ENCODE assay signal across 20 mouse cellular contexts in the genomic region with DNA sequence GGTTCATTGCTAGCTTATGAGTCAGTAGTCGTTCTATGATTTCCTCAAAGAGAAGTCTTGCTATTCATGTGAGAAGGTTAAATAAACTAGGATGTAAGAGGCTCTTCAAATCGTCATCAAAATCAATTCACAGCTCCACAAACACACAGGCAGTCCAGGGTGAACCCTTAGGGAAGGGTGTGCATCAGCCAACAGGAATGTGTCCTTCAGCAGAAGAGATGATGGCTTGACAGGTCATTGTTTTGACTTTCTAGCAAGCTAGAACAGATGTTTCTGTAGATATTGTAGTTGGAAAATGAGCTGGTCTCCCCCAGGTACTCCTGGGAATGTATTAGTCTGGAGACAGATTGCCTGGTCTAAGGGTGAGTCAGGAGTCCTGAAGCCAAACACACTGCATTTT.
DNase-seq lines count a peak whose midpoint lies in the region; ATAC-seq and TF ChIP-seq lines count a peak whose summit lies in the region.
"Had no signal": no experiment of that assay in that cellular context is flagged by ENCODE, and none has a peak within 500 bp of the region (broad histone marks: within the 10 kb centered on the region; RNA-seq: fewer than 3 reads in every experiment).

No protein-coding gene starts in this region.

- WGBS in heart, postnatal 0 days = 8% methylated on average over 2 of the region's 2 CpGs
- 75% methylated on average over 2 of the region's 2 CpGs for WGBS in midbrain, embryonic 14.5 days

- no peaks in the 10 kb centered on the region for H3K79me2 ChIP-seq in C2C12 (ENCODE audit: control insufficient read depth, insufficient read depth)

- no peak for TF ChIP-seq CTCF in heart, postnatal 0 days (IDR thresholded peaks at IDR 0.05; ENCODE audit: low read depth)
- no peak for TF ChIP-seq CTCF in C2C12 (IDR thresholded peaks at IDR 0.05; ENCODE audit: control insufficient read depth, insufficient read depth, insufficient read length)

- H3K4me2 ChIP-seq in heart, postnatal 0 days (ENCODE audit: low read depth, low read length) = no peak overlapping the region
- no peak overlapping the region for H3K4me2 ChIP-seq in midbrain, embryonic 14.5 days (ENCODE audit: low read length)
- H3K4me2 ChIP-seq: embryonic facial prominence, embryonic 12.5 days; forebrain, embryonic 13.5 days; hindbrain, embryonic 15.5 days had no signal

- no peaks in the 10 kb centered on the region for H3K9me3 ChIP-seq in heart, postnatal 0 days (replicated peaks; ENCODE audit: control insufficient read depth, low read length)
- no peaks in the 10 kb centered on the region for H3K9me3 ChIP-seq in midbrain, embryonic 14.5 days (ENCODE audit: control insufficient read depth, low read length)
- H3K9me3 ChIP-seq: embryonic facial prominence, embryonic 12.5 days; forebrain, embryonic 13.5 days; heart, embryonic 10.5 days; hindbrain, embryonic 15.5 days had no signal

- no peak for TF ChIP-seq EP300 in heart, postnatal 0 days (IDR thresholded peaks at IDR 0.05; ENCODE audit: low read depth)

- no peak overlapping the region for H3K9ac ChIP-seq in heart, postnatal 0 days (replicated peaks; ENCODE audit: low read depth, low read length)
- H3K9ac ChIP-seq in midbrain, embryonic 14.5 days (replicated peaks; ENCODE audit: low read length) = no peak overlapping the region
- H3K9ac ChIP-seq: embryonic facial prominence, embryonic 12.5 days; forebrain, embryonic 13.5 days; forebrain, postnatal 0 days; hindbrain, embryonic 15.5 days had no signal

- H3K4me1 ChIP-seq in heart, postnatal 0 days (ENCODE audit: control insufficient read depth, insufficient read depth) = no peaks in the 10 kb centered on the region
- no peaks in the 10 kb centered on the region for H3K4me1 ChIP-seq in midbrain, embryonic 14.5 days (ENCODE audit: control insufficient read depth, insufficient read depth, low read length)
- H3K4me1 ChIP-seq: embryonic facial prominence, embryonic 12.5 days; forebrain, embryonic 13.5 days; heart, embryonic 10.5 days; hindbrain, embryonic 15.5 days had no signal

- no peaks in the 10 kb centered on the region for H3K79me3 ChIP-seq in C2C12 (ENCODE audit: low read depth)

- peak; percentile 11 for DNase-seq in heart, postnatal 0 days (ENCODE audit: low spot score)
- no peak for DNase-seq in heart, postnatal 4 days
- DNase-seq in fibroblast of lung, adult 2 months (ENCODE audit: low read depth) = peak; percentile 74
- no peak for DNase-seq in midbrain, embryonic 14.5 days
- DNase-seq: adrenal gland, adult 8-10 months; adrenal gland, postnatal 36 days; B cell, adult 2 months; cerebellum, adult 2 months; cerebellum, postnatal 10 days; forebrain, postnatal 0 days; gastrocnemius, postnatal 36 days; heart, adult 18-20 months; heart, postnatal 14 days; kidney, adult 11 months had no signal

- H3K36me3 ChIP-seq in heart, postnatal 0 days (replicated peaks; ENCODE audit: control insufficient read depth, insufficient read depth, low read length) = no peaks in the 10 kb centered on the region
- H3K36me3 ChIP-seq in C2C12 (ENCODE audit: control insufficient read depth, insufficient read depth) = no peaks in the 10 kb centered on the region
- no peaks in the 10 kb centered on the region for H3K36me3 ChIP-seq in midbrain, embryonic 14.5 days (ENCODE audit: control insufficient read depth, insufficient read depth, low read length)
- H3K36me3 ChIP-seq: embryonic facial prominence, embryonic 12.5 days; heart, embryonic 10.5 days; hindbrain, embryonic 15.5 days had no signal

- H3K27ac ChIP-seq in heart, postnatal 0 days (ENCODE audit: low read depth) = no peak overlapping the region
- H3K27ac ChIP-seq in midbrain, embryonic 14.5 days (replicated peaks; ENCODE audit: low read depth, low read length) = no peak overlapping the region
- H3K27ac ChIP-seq: embryonic facial prominence, embryonic 12.5 days; forebrain, embryonic 13.5 days; heart, embryonic 10.5 days; hindbrain, embryonic 15.5 days had no signal

- H3K4me3 ChIP-seq in heart, postnatal 0 days (ENCODE audit: low read depth, low read length) = no peak overlapping the region
- H3K4me3 ChIP-seq in C2C12 (ENCODE audit: insufficient read depth, poor library complexity, severe bottlenecking) = no peak overlapping the region
- no peak overlapping the region for H3K4me3 ChIP-seq in midbrain, embryonic 14.5 days (replicated peaks; ENCODE audit: low read depth, low read length)
- H3K4me3 ChIP-seq: embryonic facial prominence, embryonic 12.5 days; forebrain, embryonic 13.5 days; heart, embryonic 10.5 days; hindbrain, embryonic 15.5 days had no signal

- H3K27me3 ChIP-seq in heart, postnatal 0 days (ENCODE audit: control insufficient read depth, insufficient read depth, low read length) = no peaks in the 10 kb centered on the region
- no peaks in the 10 kb centered on the region for H3K27me3 ChIP-seq in C2C12 (ENCODE audit: control insufficient read depth, insufficient read depth, insufficient read length)
- H3K27me3 ChIP-seq in midbrain, embryonic 14.5 days (ENCODE audit: control insufficient read depth, insufficient read depth, low read length) = no peaks in the 10 kb centered on the region
- H3K27me3 ChIP-seq: embryonic facial prominence, embryonic 12.5 days; forebrain, embryonic 13.5 days; hindbrain, embryonic 15.5 days had no signal

- no peak for ATAC-seq in heart, postnatal 0 days (ENCODE audit: insufficient read depth, low read depth)
- no peak for ATAC-seq in activated CD4-positive, CD25-positive, alpha-beta regulatory T cell, adult 4 months
- ATAC-seq in midbrain, embryonic 14.5 days (ENCODE audit: low FRiP score, low TSS enrichment) = no peak
- ATAC-seq: forebrain, embryonic 13.5 days; forebrain, postnatal 0 days had no signal

- no peak overlapping the region for H3ac ChIP-seq in C2C12 (ENCODE audit: control insufficient read depth, insufficient read length, low read depth)

TF ChIP-seq in C2C12, 6 proteins besides CTCF, POLR2A, EP300 and RAD21:
- TF ChIP-seq MYOD1 (IDR thresholded peaks at IDR 0.05; ENCODE audit: control insufficient read depth, insufficient read length, low read depth) = peak; percentile 38
- TF ChIP-seq CEBPB (IDR thresholded peaks at IDR 0.05; ENCODE audit: low read depth) = no peak
- no peak for TF ChIP-seq MAX (IDR thresholded peaks at IDR 0.05)
- no peak for TF ChIP-seq FOSL1 (IDR thresholded peaks at IDR 0.05; ENCODE audit: insufficient read depth, low read length, poor library complexity, severe bottlenecking)
- no peak for TF ChIP-seq MYOG (IDR thresholded peaks at IDR 0.05; ENCODE audit: control insufficient read depth, extremely low read depth, insufficient read length)
- no peak for TF ChIP-seq USF1 (IDR thresholded peaks at IDR 0.05; ENCODE audit: low read depth)

Comparison
In these comparisons a context has a peak if more than half of its experiments do, and no peak if none do; other contexts are left out.
1. DNase-seq: peak in heart, postnatal 0 days (single experiment) and fibroblast of lung, adult 2 months (single experiment); none in heart, postnatal 4 days (single experiment) and midbrain, embryonic 14.5 days (single experiment).